Mouse (Mus musculus): ENCODE results near the gene Zfp969. TPM values are rescaled to one million over a fixed set of nuclear protein-coding genes. Genes with fewer than 3 reads are reported as not detected.
"Not testable (repeated sequence)": the region's sequence is repeated elsewhere in the genome, so short reads cannot be mapped to it uniquely, and the experiment has no call there.

The Zfp969 gene
- 10 to 100 TPM in 1 of 2 experiments, not detected in 1; 33.4 TPM for total RNA-seq (2021)

DNA sequence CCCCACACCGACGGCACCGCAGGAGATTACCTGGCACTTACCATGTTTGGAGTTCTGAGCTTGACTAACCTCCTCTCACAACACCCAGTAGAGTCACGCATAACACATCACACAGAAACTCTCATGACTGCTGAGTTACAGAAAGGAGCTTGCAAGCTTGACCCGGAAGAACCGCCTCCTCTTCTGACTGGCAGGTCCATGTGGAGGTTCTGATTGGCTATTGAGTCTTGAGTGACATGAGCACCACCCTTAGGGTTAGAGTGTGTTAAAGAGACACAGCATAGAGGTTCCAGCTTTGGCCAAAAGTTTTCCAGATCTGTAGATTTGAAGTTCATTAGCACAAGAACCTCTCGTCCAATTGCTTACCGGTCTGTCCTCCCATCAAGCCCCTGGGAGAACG lies at the start of gene Zfp969:
Gene Zfp969 (minus strand): TSS at position 101 of the 400 bp plus-strand sequence.
- DNase-seq; intact Hi-C loops (cut with DNase I): not testable (repeated sequence)

DNA sequence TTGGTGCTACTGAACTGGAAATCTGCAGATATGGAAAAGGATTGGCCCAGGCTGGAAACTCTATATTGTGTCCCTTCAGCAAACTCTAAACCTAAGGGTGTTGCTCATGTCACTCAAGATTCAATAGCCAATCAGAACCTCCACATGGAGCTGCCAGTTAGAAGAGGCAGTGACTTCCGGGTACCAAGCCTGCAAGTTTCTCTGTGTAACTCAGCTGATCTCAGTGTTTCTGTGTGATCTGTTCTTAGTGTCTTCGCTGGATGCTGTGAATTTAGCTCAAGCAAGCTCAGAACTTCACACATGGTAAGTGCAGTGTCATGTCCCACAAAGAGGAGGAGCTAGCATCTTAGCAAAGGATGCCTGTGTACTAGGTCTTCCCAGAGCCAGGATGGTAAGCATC lies 37.8 kb upstream of the Zfp969 start, which contains the start of gene Gm2007:
Gene Gm2007 (plus strand): TSS at position 301 of the 400 bp plus-strand sequence.
- DNase-seq; intact Hi-C loops (cut with DNase I): not testable (repeated sequence)

DNA sequence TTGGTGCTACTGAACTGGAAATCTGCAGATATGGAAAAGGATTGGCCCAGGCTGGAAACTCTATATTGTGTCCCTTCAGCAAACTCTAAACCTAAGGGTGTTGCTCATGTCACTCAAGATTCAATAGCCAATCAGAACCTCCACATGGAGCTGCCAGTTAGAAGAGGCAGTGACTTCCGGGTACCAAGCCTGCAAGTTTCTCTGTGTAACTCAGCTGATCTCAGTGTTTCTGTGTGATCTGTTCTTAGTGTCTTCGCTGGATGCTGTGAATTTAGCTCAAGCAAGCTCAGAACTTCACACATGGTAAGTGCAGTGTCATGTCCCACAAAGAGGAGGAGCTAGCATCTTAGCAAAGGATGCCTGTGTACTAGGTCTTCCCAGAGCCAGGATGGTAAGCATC lies 59.8 kb downstream of the Zfp969 start, which contains the start of gene Gm11007:
Gene Gm11007 (plus strand): TSS at position 301 of the 400 bp plus-strand sequence.
- DNase-seq; intact Hi-C loops (cut with DNase I): not testable (repeated sequence)

Other genes starting within 250 kb of the Zfp969 start
- gene Zfp965, start 233.7 kb downstream of the Zfp969 start, total RNA-seq (2021): 1 to 10 TPM; 4.2 to 5.4 TPM
- gene Gm11007, start 59.7 kb downstream of the Zfp969 start, total RNA-seq (2021): not detected
- gene Gm2007, start 37.9 kb upstream of the Zfp969 start, total RNA-seq (2021): not detected
- gene Gm14288, start 97.4 kb upstream of the Zfp969 start, total RNA-seq (2021): 10 to 100 TPM; 12.2 to 14.0 TPM
- gene Gm6710, start 165.6 kb upstream of the Zfp969 start, total RNA-seq (2021): 10 to 100 TPM; 14.2 to 17.4 TPM
- 10 to 100 TPM; 12.3 to 13.1 TPM for gene Zfp966, start 227.5 kb upstream of the Zfp969 start, total RNA-seq (2021)